Mouse (Mus musculus) E14TG2a.4 (cell line): Measurements from ENCODE around the gene Prdx4.
"Not testable (repeated sequence)": the region's sequence is repeated elsewhere in the genome, so short reads cannot be mapped to it uniquely, and the experiment has no call there.

Experiments used
- H3K27me3 ChIP-seq: 2 replicates; pipeline ENCODE4 v1.6.1; 2014; ENCODE audit warnings: low read length, control low read depth; ENCODE audit not compliant: insufficient read depth
- H3K36me3 ChIP-seq: 2 replicates; pipeline ENCODE4 v1.6.1; 2014; ENCODE audit warnings: low read length, control low read depth; ENCODE audit not compliant: insufficient read depth
- H3K4me1 ChIP-seq: replicated peaks from 2 replicates; pipeline ENCODE4 v1.6.1; 2014; ENCODE audit warnings: low read depth, low read length, control low read depth
- H3K4me3 ChIP-seq: replicated peaks from 2 replicates; pipeline ENCODE4 v1.5.1; 2014; ENCODE audit warnings: mild to moderate bottlenecking, low read length
- H3K9me3 ChIP-seq: 2 replicates; pipeline ENCODE4 v1.6.1; 2014; ENCODE audit warnings: low read length, control low read depth
- CTCF ChIP-seq: conservative IDR thresholded peaks from 2 replicates; pipeline ENCODE4 v1.5.1; 2014; ENCODE audit warnings: low read length
- NANOG ChIP-seq: IDR thresholded peaks from 2 replicates; pipeline ENCODE4 v1.6.1; 2014; ENCODE audit warnings: borderline replicate concordance, low read length, mixed read lengths
- POU5F1 ChIP-seq: IDR thresholded peaks from 2 replicates; pipeline ENCODE4 v1.6.1; 2014; ENCODE audit warnings: low read length, borderline replicate concordance

The Prdx4 gene

GRCm38 (mm10) chrX:155340654-155341053 lies at the start of gene Prdx4:
Gene Prdx4 (minus strand): TSS chrX:155340754.
- Histone ChIP-seq H3K36me3 (0 out of 2 replicates have a peak, but pooled peaks cover under 1% of the 10 kb centered on the region), H3K27me3 (no peaks in the 10 kb centered on the region), H3K9me3 (no peaks in the 10 kb centered on the region), H3K4me3 (no peak within 1 kb of the TSS), H3K4me1 (peaks cover 11% of the 10 kb centered on the region; the same call in 1 of the 2 replicates)
- TF ChIP-seq POU5F1: no peak
- TF ChIP-seq NANOG: no peak
- TF ChIP-seq CTCF: no peak

GRCm38 (mm10) chrX:155376538-155376937 lies 36.0 kb upstream of the Prdx4 start:
- TF ChIP-seq CTCF: peak; percentile 81
- TF ChIP-seq POU5F1: no peak
- Histone ChIP-seq H3K27me3 (no peaks in the 10 kb centered on the region), H3K9me3 (no peaks in the 10 kb centered on the region), H3K4me1 (no peaks in the 10 kb centered on the region), H3K4me3 (no peak overlapping the region), H3K36me3 (no peaks in the 10 kb centered on the region)

- Histone ChIP-seq H3K4me3 (no peak overlapping the region), H3K9me3 (no peaks in the 10 kb centered on the region), H3K4me1 (0 out of 2 replicates have a peak, but pooled peaks cover 3% of the 10 kb centered on the region), H3K36me3 (no peaks in the 10 kb centered on the region), H3K27me3 (no peaks in the 10 kb centered on the region)
- 0 out of 2 replicates have a peak, but pooled peaks have one; percentile 11 for TF ChIP-seq CTCF
- TF ChIP-seq NANOG: no peak
- no peak for TF ChIP-seq POU5F1
These were observed 34.9 kb upstream of the Prdx4 start for GRCm38 (mm10) chrX:155375458-155375857.

GRCm38 (mm10) chrX:155370110-155370509 lies 29.6 kb upstream of the Prdx4 start:
- not testable (repeated sequence) for H3K27me3 ChIP-seq, H3K36me3 ChIP-seq, H3K4me1 ChIP-seq, H3K9me3 ChIP-seq, H3K4me3 ChIP-seq
- TF ChIP-seq CTCF: peak; percentile 18; the same call in 1 of the 2 replicates

- Histone ChIP-seq H3K4me3 (no peak overlapping the region), H3K9me3 (no peaks in the 10 kb centered on the region), H3K4me1 (no peaks in the 10 kb centered on the region), H3K36me3 (no peaks in the 10 kb centered on the region), H3K27me3 (no peaks in the 10 kb centered on the region)
- TF ChIP-seq NANOG: no peak
These were observed 24.5 kb upstream of the Prdx4 start for GRCm38 (mm10) chrX:155365095-155365494.

- no peaks in the 10 kb centered on the region for H3K36me3 ChIP-seq
- H3K4me3 ChIP-seq: no peak overlapping the region
- no peaks in the 10 kb centered on the region for H3K9me3 ChIP-seq
- no peaks in the 10 kb centered on the region for H3K27me3 ChIP-seq
- peaks cover 3% of the 10 kb centered on the region; the same call in 1 of the 2 replicates for H3K4me1 ChIP-seq
- TF ChIP-seq POU5F1 (no peak), CTCF (no peak), NANOG (no peak)
These were observed 5.7 kb upstream of the Prdx4 start for GRCm38 (mm10) chrX:155346249-155346648.

GRCm38 (mm10) chrX:155337905-155338721 lies 2.4 kb downstream of the Prdx4 start:
- Histone ChIP-seq H3K27me3 (no peaks in the 10 kb centered on the region), H3K36me3 (peaks cover 15% of the 10 kb centered on the region), H3K4me1 (peaks cover 11% of the 10 kb centered on the region; the same call in 1 of the 2 replicates), H3K9me3 (no peaks in the 10 kb centered on the region), H3K4me3 (peak overlapping the region; percentile 83)
- TF ChIP-seq CTCF (no peak), POU5F1 (no peak), NANOG (no peak)

- H3K4me1 ChIP-seq: peaks cover 11% of the 10 kb centered on the region; the same call in 1 of the 2 replicates
- peaks cover 19% of the 10 kb centered on the region for H3K36me3 ChIP-seq
- no peaks in the 10 kb centered on the region for H3K9me3 ChIP-seq
- H3K4me3 ChIP-seq: peak overlapping the region; percentile 83
- H3K27me3 ChIP-seq: no peaks in the 10 kb centered on the region
- TF ChIP-seq POU5F1 (no peak), CTCF (no peak), NANOG (no peak)
These were observed 3.0 kb downstream of the Prdx4 start for GRCm38 (mm10) chrX:155337567-155337904.

- Histone ChIP-seq H3K27me3 (no peaks in the 10 kb centered on the region), H3K4me1 (no peaks in the 10 kb centered on the region), H3K36me3 (no peaks in the 10 kb centered on the region), H3K4me3 (no peak overlapping the region), H3K9me3 (no peaks in the 10 kb centered on the region)
- no peak for TF ChIP-seq POU5F1
- peak; percentile 58 for TF ChIP-seq CTCF
These were observed 22.5 kb downstream of the Prdx4 start for GRCm38 (mm10) chrX:155318005-155318404.
